Comparison of ENCODE assay signal across 23 mouse cellular contexts in the genomic region with DNA sequence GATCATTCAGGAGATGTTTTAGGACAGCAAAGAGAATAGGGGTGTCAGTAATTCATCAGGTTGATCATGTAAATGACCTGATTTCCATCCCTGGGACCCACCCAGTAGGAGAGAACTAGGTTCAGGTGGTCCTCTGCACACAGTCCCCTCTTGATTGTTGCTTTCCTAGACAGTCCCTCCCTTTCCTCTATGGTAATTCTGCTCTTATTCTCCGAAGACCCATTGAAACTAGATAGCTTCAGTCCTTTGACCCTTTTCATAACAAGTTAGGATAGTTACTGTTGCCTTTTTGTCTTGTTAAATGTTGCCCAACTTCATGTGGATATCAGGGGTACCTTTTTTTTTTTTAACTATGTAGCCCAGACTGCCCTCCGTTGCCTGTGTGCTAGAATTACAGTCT. TPM values are rescaled to one million over a fixed set of nuclear protein-coding genes. Genes with fewer than 3 reads are reported as not detected.
"Had no signal": no experiment of that assay in that cellular context is flagged by ENCODE, and none has a peak within 500 bp of the region (broad histone marks: within the 10 kb centered on the region; RNA-seq: fewer than 3 reads in every experiment).

No protein-coding gene starts in this region.

- H3K4me2 ChIP-seq: limb, embryonic 15.5 days had no signal

- H3K27ac ChIP-seq: limb, embryonic 15.5 days; neural tube, embryonic 15.5 days had no signal

- H3K9ac ChIP-seq: limb, embryonic 15.5 days; neural tube, embryonic 15.5 days had no signal

- ATAC-seq: lung, postnatal 0 days had no signal

- H3K4me3 ChIP-seq: limb, embryonic 15.5 days; myocyte; neural tube, embryonic 15.5 days had no signal

- DNase-seq: kidney, adult 18-20 months; kidney, postnatal 14 days; layer of hippocampus, adult 9-11 months; layer of hippocampus, postnatal 36 days; lung, adult 2 months; lung, postnatal 36 days; midbrain, embryonic 14.5 days; right cerebral cortex, adult 18-20 months; right cerebral cortex, postnatal 25 days; thymus, adult 18-20 months; thymus, postnatal 25 days had no signal

- H3K9me3 ChIP-seq: limb, embryonic 15.5 days; neural tube, embryonic 15.5 days had no signal

- H3K27me3 ChIP-seq: limb, embryonic 15.5 days; neural tube, embryonic 15.5 days had no signal

RNA-seq across cellular contexts. Expression of a gene that starts 38.9 kb away (rescaled TPM):
- total RNA-seq: layer of hippocampus, postnatal 36 days; left cerebral cortex, postnatal 25 days; megakaryocyte progenitor cell, adult 5-6 weeks had no signal
- polyA plus RNA-seq: kidney, embryonic 14.5 days; large intestine, adult 2 months; limb, embryonic 11.5 days; midbrain, embryonic 14.5 days; myocyte; neural tube, embryonic 11.5 days; neural tube, embryonic 15.5 days; small intestine, adult 2 months; stomach, embryonic 14.5 days had no signal

RNA-seq across cellular contexts. Expression of a gene that starts 58.2 kb away (rescaled TPM):
- total RNA-seq: megakaryocyte progenitor cell, adult 5-6 weeks had no signal

RNA-seq across cellular contexts. Expression of a gene that starts 58.9 kb away (rescaled TPM):
- total RNA-seq: megakaryocyte progenitor cell, adult 5-6 weeks had no signal
